Mouse (Mus musculus) intestine, embryonic 16.5 days (tissue): ENCODE measurements at regions not wholly inside any gene's neighbourhood (a gene's known extent, or its start where the extent isn't known, plus 50 kb on each side); places are given as distances from the start of the nearest gene placed in this dataset.

Source experiments
- ATAC-seq: fragments of 200-750 bp; cut with Nextera tagmentation; 2 replicates; pipeline ENCODE4 v1.8.0; 2017; ENCODE audit warnings: moderate TSS enrichment, moderate library complexity
- H3K27ac ChIP-seq: fragments of 300-500 bp; sonication (generic); 2 replicates; pipeline ENCODE4 v1.5.1; 2014; ENCODE audit warnings: mild to moderate bottlenecking, low read length
- H3K27me3 ChIP-seq: fragments of 300-500 bp; sonication (generic); replicated peaks from 2 replicates; pipeline ENCODE4 v1.6.1; 2014; ENCODE audit warnings: low read length, control low read depth, mixed read lengths; ENCODE audit not compliant: control insufficient read depth, insufficient read depth
- H3K36me3 ChIP-seq: fragments of 300-500 bp; sonication (generic); 2 replicates; pipeline ENCODE4 v1.6.1; 2014; ENCODE audit warnings: low read length, control low read depth; ENCODE audit not compliant: control insufficient read depth, insufficient read depth
- H3K4me1 ChIP-seq: fragments of 300-500 bp; sonication (generic); 2 replicates; pipeline ENCODE4 v1.6.1; 2014; ENCODE audit warnings: low read length, control low read depth, mixed read lengths; ENCODE audit not compliant: control insufficient read depth, insufficient read depth
- H3K4me2 ChIP-seq: fragments of 300-500 bp; sonication (generic); 2 replicates; pipeline ENCODE4 v1.6.1; 2014; ENCODE audit warnings: low read depth, low read length, control low read depth
- H3K4me3 ChIP-seq: fragments of 300-500 bp; sonication (generic); 2 replicates; pipeline ENCODE4 v1.5.1; 2014; ENCODE audit warnings: mild to moderate bottlenecking, low read length
- H3K9ac ChIP-seq: fragments of 300-500 bp; sonication (generic); 2 replicates; pipeline ENCODE4 v1.6.1; 2014; ENCODE audit warnings: low read depth, low read length
- H3K9me3 ChIP-seq: fragments of 300-500 bp; sonication (generic); 2 replicates; pipeline ENCODE4 v1.6.1; 2016; ENCODE audit warnings: low read length, control low read depth; ENCODE audit not compliant: control insufficient read depth
- WGBS: fragments of 180-500 bp; shearing (Covaris S2); extraction: QIAGEN DNeasy Blood & Tissue Kit; methylation state at CpG from one replicate; pipeline ENCODE4 v1.1.7; 2014; 5-methylcytosine and 5-hydroxymethylcytosine counted together

DNA sequence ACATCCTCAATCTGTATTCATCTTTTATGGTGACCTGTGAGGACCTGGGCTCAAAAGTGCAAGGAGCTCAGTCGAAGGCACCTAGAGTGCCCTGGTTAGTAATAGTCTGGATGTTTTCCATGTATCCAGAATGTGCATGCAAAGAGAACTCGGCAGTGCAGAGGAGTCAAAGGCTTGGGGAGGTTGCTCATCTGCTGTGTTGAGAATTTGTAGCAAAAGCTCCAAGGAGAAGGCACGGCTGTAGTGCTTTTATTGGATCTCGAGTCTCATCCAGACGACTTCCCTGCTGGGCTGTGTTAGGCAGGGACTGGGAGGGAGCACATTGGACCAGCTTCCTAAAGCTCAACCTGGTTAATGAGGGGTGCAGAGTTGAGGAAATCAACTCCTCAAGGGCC, 97.3 kb upstream of the Wscd1 start:
- Histone ChIP-seq H3K4me1 (no peaks in the 10 kb centered on the region), H3K9me3 (0 out of 2 replicates have a peak, but pooled peaks cover 3% of the 10 kb centered on the region), H3K36me3 (no peaks in the 10 kb centered on the region), H3K9ac (no peak overlapping the region), H3K27me3 (no peaks in the 10 kb centered on the region), H3K27ac (no peak overlapping the region), H3K4me2 (no peak overlapping the region), H3K4me3 (no peak overlapping the region)
- 73% methylated on average over 5 of the region's 5 CpGs for WGBS
- no peak for ATAC-seq

DNA sequence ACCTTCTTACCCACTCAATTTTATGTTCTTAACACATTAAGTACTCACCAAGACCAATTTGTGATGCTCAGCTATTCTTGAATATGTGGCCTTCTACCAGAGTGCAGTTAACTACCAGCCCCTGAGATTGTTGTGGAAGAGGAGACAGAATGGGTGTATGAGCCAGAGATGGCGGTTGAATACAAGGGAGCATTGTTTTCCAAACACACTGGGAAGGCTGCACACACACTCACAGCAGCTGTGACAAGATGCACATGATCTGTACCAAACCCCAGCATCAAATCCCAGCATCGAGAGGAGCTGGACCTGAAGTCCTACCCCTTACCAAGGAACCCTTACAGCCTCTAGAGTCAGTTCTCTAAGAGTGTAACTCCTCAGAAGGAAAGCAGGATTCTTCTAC, 91.4 kb upstream of the Wscd1 start:
- WGBS: 78% methylated on average over 2 of the region's 2 CpGs
- Histone ChIP-seq H3K27me3 (no peaks in the 10 kb centered on the region), H3K4me1 (no peaks in the 10 kb centered on the region), H3K36me3 (no peaks in the 10 kb centered on the region), H3K27ac (no peak overlapping the region), H3K4me3 (no peak overlapping the region), H3K9me3 (0 out of 2 replicates have a peak, but pooled peaks cover 3% of the 10 kb centered on the region), H3K4me2 (no peak overlapping the region), H3K9ac (no peak overlapping the region)
- no peak for ATAC-seq

DNA sequence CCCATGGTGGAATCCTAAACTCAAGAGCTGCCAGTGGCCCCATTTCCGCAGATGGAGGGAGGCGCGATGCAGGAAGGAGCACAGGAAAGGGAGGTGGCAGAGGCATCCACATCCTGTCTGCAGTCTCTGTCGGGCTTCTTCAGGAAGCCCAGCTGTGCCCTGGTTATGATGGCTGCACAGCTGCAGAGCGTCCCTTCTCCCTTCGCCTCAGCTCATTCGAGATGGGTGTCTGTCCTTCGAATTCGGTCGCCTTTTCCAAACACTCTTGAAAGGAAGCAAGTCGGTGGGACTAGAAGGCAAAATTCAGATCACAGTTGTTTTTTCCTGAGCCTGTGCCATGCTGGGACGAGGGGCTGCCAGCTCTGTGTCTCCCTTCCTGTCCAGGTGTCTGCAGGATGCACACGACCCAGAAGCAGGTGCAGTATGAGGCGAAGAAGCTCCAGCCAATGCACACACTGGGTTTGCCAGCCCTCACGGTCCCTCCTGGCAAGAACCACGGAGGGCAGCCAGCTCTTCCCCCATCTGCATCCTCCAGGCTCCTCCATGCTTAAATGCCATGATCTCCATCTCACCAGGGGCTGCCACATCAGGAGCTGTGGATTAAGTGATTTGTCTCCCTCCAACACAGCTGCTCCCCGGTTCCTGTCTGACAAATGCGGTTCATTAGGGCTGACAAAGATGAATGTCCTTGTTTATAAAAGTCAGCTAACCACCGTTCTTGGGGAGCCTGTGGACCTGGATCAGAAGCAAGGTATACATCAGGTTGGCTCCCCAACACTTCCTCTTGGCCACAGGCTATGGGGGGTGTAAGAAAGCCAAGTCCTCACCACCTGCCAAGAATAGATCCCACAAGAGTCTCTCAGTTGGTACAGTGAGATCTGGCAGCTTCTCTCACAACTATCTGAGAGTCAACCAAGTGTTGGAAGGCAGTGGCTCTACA, 79.3 kb upstream of the Wscd1 start:
- no peaks in the 10 kb centered on the region for H3K36me3 ChIP-seq
- no peak for ATAC-seq
- no peak overlapping the region for H3K4me3 ChIP-seq
- H3K27me3 ChIP-seq: 0 out of 2 replicates have a peak, but pooled peaks cover 2% of the 10 kb centered on the region
- no peaks in the 10 kb centered on the region for H3K9me3 ChIP-seq
- no peak overlapping the region for H3K4me2 ChIP-seq
- no peak overlapping the region for H3K9ac ChIP-seq
- WGBS: 64% methylated on average over 19 of the region's 19 CpGs
- H3K27ac ChIP-seq: no peak overlapping the region
- no peaks in the 10 kb centered on the region for H3K4me1 ChIP-seq

DNA sequence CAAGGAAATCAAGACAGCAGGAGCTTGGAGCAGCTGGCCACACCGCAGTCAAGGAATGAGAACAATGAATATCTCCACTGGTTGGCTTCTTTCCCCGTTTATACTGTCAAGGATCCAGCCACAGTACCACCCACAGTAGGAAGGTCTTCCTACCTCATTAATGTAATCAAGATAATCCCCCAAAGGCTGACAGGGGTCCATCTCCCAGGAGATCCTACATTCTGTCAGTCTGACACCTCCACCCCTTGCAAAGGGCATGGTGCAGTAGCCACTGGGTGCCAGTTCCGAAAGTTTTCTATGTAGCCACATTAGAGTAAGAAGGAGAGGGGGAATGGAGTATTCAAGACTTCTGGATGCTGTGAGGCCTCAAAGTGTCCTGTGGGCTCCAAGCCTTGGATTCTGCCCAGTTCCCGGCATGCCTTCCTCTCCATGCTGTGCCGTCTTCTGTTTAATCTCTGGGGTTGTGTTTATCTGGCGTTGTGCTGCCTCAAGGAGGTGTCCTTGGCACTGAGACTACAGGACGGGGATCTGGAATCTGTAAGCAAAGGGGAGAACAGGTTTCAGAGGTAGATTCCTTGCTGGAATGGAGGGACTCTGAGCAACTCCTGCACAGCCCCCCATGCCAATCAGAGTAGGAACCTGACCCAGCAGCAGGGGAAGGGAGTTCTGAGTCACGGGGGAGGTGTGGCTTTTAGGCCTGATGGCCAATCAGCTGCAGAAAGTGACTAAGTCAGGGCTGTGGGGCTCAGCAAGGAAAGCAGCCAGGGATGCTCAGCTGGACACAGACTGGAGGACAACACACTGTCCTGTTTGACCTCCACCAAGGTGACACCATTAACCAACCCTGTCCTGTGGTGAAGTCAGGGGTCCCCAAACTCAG, 77.3 kb upstream of the Wscd1 start:
- H3K4me2 ChIP-seq: no peak overlapping the region
- H3K27me3 ChIP-seq: 0 out of 2 replicates have a peak, but pooled peaks cover 2% of the 10 kb centered on the region
- H3K36me3 ChIP-seq: no peaks in the 10 kb centered on the region
- no peak overlapping the region for H3K9ac ChIP-seq
- peak; percentile 28; the same call in 1 of the 2 replicates for ATAC-seq
- 33% methylated on average over 8 of the region's 8 CpGs for WGBS
- H3K4me1 ChIP-seq: no peaks in the 10 kb centered on the region
- no peak overlapping the region; the same call in 1 of the 2 replicates for H3K27ac ChIP-seq
- H3K4me3 ChIP-seq: no peak overlapping the region
- no peaks in the 10 kb centered on the region for H3K9me3 ChIP-seq

DNA sequence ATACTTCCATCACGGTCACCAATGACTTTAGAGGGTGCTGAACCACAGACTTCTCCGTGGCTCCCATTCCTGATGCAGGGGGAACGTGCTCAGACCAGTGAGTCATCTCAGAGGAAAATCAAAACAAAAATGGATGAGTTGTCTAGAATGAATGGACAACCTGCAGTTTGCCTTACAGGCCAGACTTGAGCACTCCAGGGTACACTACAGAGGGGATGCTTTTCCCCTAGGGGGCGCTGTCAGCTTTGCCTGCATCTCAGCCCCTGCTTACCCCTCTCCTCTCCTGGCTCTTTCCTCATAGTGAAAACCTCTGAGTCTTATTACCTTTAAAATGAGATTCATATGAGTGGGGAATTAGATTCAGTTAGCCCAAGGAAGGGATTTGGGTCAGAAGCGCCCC, 75.4 kb upstream of the Wscd1 start:
- no peaks in the 10 kb centered on the region for H3K36me3 ChIP-seq
- H3K4me1 ChIP-seq: no peaks in the 10 kb centered on the region
- H3K9ac ChIP-seq: no peak overlapping the region
- H3K4me2 ChIP-seq: no peak overlapping the region
- no peak overlapping the region for H3K4me3 ChIP-seq
- no peak overlapping the region for H3K27ac ChIP-seq
- 43% methylated on average over 5 of the region's 5 CpGs for WGBS
- no peaks in the 10 kb centered on the region for H3K9me3 ChIP-seq
- 0 out of 2 replicates have a peak, but pooled peaks cover 2% of the 10 kb centered on the region for H3K27me3 ChIP-seq
- no peak for ATAC-seq

DNA sequence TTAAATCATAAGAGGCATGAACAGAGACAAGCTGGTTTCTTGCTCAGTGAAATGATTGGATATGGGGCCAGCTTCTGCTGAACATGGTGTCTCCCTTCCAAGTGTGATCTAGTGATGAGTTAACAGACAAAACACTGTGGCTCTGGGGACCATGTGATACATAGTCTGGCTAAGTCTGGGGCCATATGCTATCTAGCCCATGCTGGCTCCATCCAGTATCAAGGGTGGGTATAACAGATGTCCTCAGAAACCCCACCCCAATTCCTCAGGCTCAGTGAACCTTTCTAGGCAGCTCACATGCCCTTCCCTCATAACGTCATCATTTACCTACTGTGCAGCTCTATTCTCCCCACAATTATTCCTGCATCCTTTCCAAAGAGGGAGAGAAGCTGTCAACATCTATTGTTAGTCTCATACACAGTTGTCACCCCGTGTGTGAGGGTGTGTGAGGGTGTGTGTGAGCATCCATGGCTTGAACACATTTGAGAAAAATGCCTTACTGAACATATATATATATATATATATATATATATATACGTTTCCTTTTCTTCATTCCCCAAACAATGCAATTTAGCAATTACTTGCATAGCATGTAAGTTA, 73.9 kb upstream of the Wscd1 start:
- ATAC-seq: no peak
- Histone ChIP-seq H3K9me3 (no peaks in the 10 kb centered on the region), H3K27ac (no peak overlapping the region), H3K36me3 (no peaks in the 10 kb centered on the region), H3K4me1 (no peaks in the 10 kb centered on the region), H3K4me2 (no peak overlapping the region), H3K27me3 (0 out of 2 replicates have a peak, but pooled peaks cover 2% of the 10 kb centered on the region), H3K9ac (no peak overlapping the region), H3K4me3 (no peak overlapping the region)
- 65% methylated on average over 3 of the region's 3 CpGs for WGBS

DNA sequence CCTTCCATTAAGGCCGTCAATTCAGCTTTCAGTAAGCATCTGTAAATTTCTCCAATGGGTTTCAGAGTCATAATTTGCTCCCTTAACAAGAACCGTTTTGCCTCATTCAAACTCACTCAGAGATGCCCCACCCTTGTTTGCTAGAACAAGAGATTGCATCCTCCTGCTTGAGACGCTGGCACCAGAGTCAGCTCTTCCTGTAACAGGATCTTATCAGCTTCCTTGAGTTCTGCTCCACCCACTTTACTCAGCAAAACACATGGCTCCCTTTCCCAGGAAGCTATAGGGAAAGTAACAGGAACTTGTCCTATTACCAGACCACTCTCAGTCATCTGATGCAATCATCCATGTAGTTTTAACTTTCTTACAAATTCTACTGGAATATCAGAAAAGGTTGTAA, 52.7 kb upstream of the Wscd1 start:
- no peak for ATAC-seq

DNA sequence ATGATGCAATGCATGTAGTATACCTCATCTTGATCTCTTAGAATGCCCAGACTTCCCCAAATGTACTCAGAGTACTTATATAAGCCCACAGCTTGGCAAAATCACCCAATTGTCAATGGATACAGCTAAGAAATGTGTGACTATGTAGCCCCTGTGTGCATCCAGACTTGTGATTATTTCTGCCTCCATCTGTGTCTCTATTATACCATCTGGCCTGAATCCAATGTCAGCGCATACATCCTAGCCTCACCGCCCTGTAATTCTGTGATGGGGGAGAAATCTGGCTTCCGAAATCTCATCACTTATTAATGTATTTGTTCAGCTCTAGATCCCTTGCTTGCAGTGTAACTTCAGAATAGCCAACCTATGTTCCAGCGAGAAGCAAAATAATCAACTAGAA, 50.9 kb upstream of the Wscd1 start:
- Histone ChIP-seq H3K9ac (no peak overlapping the region), H3K4me2 (no peak overlapping the region), H3K4me3 (no peak overlapping the region), H3K36me3 (no peaks in the 10 kb centered on the region), H3K27ac (no peak overlapping the region), H3K4me1 (no peaks in the 10 kb centered on the region), H3K27me3 (no peaks in the 10 kb centered on the region), H3K9me3 (no peaks in the 10 kb centered on the region)
- WGBS: 82% methylated on average over 4 of the region's 4 CpGs
- ATAC-seq: no peak

More for the DNA sequence above, 52.7 kb upstream of the Wscd1 start:
- H3K9me3 ChIP-seq: no peaks in the 10 kb centered on the region
- H3K27ac ChIP-seq: no peak overlapping the region
- no peak overlapping the region for H3K4me2 ChIP-seq
- no peak overlapping the region for H3K9ac ChIP-seq
- no peaks in the 10 kb centered on the region for H3K27me3 ChIP-seq
- 34% methylated on average over 3 of the region's 3 CpGs for WGBS
- H3K36me3 ChIP-seq: no peaks in the 10 kb centered on the region
- no peaks in the 10 kb centered on the region for H3K4me1 ChIP-seq
- H3K4me3 ChIP-seq: no peak overlapping the region
